Comparison of ENCODE assay signal across 17 mouse cellular contexts in the genomic region with DNA sequence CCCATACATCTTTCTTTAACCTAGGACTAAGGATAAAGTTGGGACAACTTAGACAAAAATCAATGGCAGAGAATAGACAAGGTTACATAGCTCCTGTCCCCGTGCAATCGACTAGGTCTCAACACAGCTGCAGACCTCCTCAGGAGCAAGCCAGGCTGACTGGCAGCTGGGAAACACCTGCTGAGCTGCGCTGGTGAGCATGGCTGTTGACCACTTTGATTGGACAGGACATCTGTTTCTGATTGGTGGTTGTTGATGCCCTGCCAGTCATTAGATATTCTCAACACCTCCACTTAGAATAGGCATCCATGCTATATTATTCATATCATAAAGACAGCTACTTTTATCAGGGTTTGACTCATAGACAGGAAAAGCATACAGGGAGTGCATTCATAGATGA.
"Had no signal": no experiment of that assay in that cellular context is flagged by ENCODE, and none has a peak within 500 bp of the region (broad histone marks: within the 10 kb centered on the region; RNA-seq: fewer than 3 reads in every experiment).

No protein-coding gene starts in this region.

- H3K4me3 ChIP-seq: liver, embryonic 13.5 days; neural tube, embryonic 12.5 days; neural tube, embryonic 15.5 days; stomach, embryonic 15.5 days had no signal

- H3K9me3 ChIP-seq: liver, embryonic 13.5 days; neural tube, embryonic 12.5 days; neural tube, embryonic 15.5 days; stomach, embryonic 15.5 days had no signal

- H3K27ac ChIP-seq: liver, embryonic 13.5 days; neural tube, embryonic 12.5 days; neural tube, embryonic 15.5 days; stomach, embryonic 15.5 days had no signal

- H3K4me1 ChIP-seq: stomach, embryonic 15.5 days had no signal

- H3K9ac ChIP-seq: liver, embryonic 13.5 days; neural tube, embryonic 12.5 days; neural tube, embryonic 15.5 days; stomach, embryonic 15.5 days had no signal

- H3K27me3 ChIP-seq: liver, embryonic 13.5 days; neural tube, embryonic 12.5 days; neural tube, embryonic 15.5 days; stomach, embryonic 15.5 days had no signal

- H3K4me2 ChIP-seq: liver, embryonic 13.5 days; midbrain, embryonic 11.5 days; neural tube, embryonic 12.5 days; neural tube, embryonic 15.5 days; stomach, embryonic 15.5 days had no signal

- DNase-seq: kidney, adult 9 months; kidney, postnatal 14 days; kidney, postnatal 4 days; left cerebral cortex, postnatal 4 days; liver, embryonic 13.5 days; lung, adult 2 months; lung, postnatal 14 days; lung, postnatal 4 days; midbrain, embryonic 14.5 days; right cerebral cortex, adult 18-20 months; right cerebral cortex, postnatal 25 days; spleen, adult 18-20 months; thymus, postnatal 25 days had no signal

- H3K36me3 ChIP-seq: liver, embryonic 13.5 days; neural tube, embryonic 12.5 days; neural tube, embryonic 15.5 days; stomach, embryonic 15.5 days had no signal
